Mouse (Mus musculus) MEL (cell line): ENCODE results near the gene Adprm. TPM values are rescaled to one million over a fixed set of nuclear protein-coding genes. Genes with fewer than 3 reads are reported as not detected.

Source experiments
- DNase-seq: peaks from one replicate; pipeline ENCODE4 v3.0.0; 2011; ENCODE audit warnings: low read depth, low spot score
- H3K27ac ChIP-seq: 2 replicates; pipeline ENCODE4 v1.5.1; 2012; ENCODE audit warnings: low read depth, mild to moderate bottlenecking, control low read depth, low read length, moderate library complexity; ENCODE audit not compliant: control insufficient read depth
- H3K27me3 ChIP-seq, 2 experiments: fragments of 150-350 bp in 1 of 2; sonication (generic) in 1 of 2; 2 replicates each; pipeline ENCODE4 v1.6.1; 2012; ENCODE audit warnings: low read length in 2 of 2, mild to moderate bottlenecking in 2 of 2, improper control_type of control experiment in 1 of 2, moderate library complexity in 1 of 2; ENCODE audit not compliant: insufficient read depth in 2 of 2, control insufficient read depth in 1 of 2
- H3K36me3 ChIP-seq, 2 experiments: 2 replicates each; pipeline ENCODE4 v1.6.1; 2012 to 2014; ENCODE audit warnings: low read length in 2 of 2, improper control_type of control experiment in 1 of 2, inconsistent platforms in 1 of 2, mild to moderate bottlenecking in 1 of 2; ENCODE audit not compliant: insufficient read depth in 2 of 2, control insufficient read depth in 1 of 2
- H3K4me1 ChIP-seq, 2 experiments: fragments of 150-350 bp in 1 of 2; sonication (generic) in 1 of 2; 2 replicates each; pipeline ENCODE4 v1.6.1; 2012; ENCODE audit warnings: low read length in 2 of 2, improper control_type of control experiment in 1 of 2, mild to moderate bottlenecking in 1 of 2; ENCODE audit not compliant: insufficient read depth in 2 of 2, control insufficient read depth in 1 of 2
- H3K4me3 ChIP-seq, 2 experiments: fragments of 150-350 bp in 1 of 2; sonication (generic) in 1 of 2; 2 replicates each; pipeline ENCODE4 v1.5.1; 2012; ENCODE audit warnings: low read depth in 2 of 2, low read length in 2 of 2, mild to moderate bottlenecking in 2 of 2, moderate library complexity in 2 of 2, control low read depth in 1 of 2, improper control_type of control experiment in 1 of 2; ENCODE audit not compliant: control insufficient read depth in 1 of 2, insufficient read depth in 1 of 2
- H3K79me2 ChIP-seq: 2 replicates; pipeline ENCODE4 v1.6.1; 2012; ENCODE audit warnings: mild to moderate bottlenecking, low read length, moderate library complexity; ENCODE audit not compliant: control insufficient read depth, poor library complexity, insufficient read depth
- H3K9ac ChIP-seq: 2 replicates; pipeline ENCODE4 v1.6.1; 2012; ENCODE audit warnings: low read depth, mild to moderate bottlenecking, control low read depth, low read length, moderate library complexity; ENCODE audit not compliant: control insufficient read depth, poor library complexity, severe bottlenecking
- H3K9me3 ChIP-seq: fragments of 150-350 bp; sonication (generic); replicated peaks from 2 replicates; pipeline ENCODE4 v1.6.1; 2012; ENCODE audit warnings: mild to moderate bottlenecking, low read length, improper control_type of control experiment, moderate library complexity; ENCODE audit not compliant: insufficient read depth
- BHLHE40 ChIP-seq: IDR thresholded peaks from 2 replicates; pipeline ENCODE4 v1.6.1; 2012; ENCODE audit warnings: low read depth, mild to moderate bottlenecking, inconsistent platforms, low read length, improper control_type of control experiment, borderline replicate concordance
- CHD1 ChIP-seq: IDR thresholded peaks from 2 replicates; pipeline ENCODE4 v1.6.1; 2012; ENCODE audit warnings: low read depth, mild to moderate bottlenecking, inconsistent platforms, low read length, improper control_type of control experiment
- CHD2 ChIP-seq: IDR thresholded peaks from 2 replicates; pipeline ENCODE4 v1.6.1; 2011; ENCODE audit warnings: low read length, improper control_type of control experiment
- CTCF ChIP-seq, 3 experiments: IDR thresholded peaks in 2 of 3; conservative IDR thresholded peaks in 1 of 3; 2 replicates each; pipeline ENCODE4 v1.5.1; 2011 to 2012; ENCODE audit warnings: low read length in 3 of 3, low read depth in 2 of 3, mild to moderate bottlenecking in 2 of 3, improper control_type of control experiment in 1 of 3, inconsistent platforms in 1 of 3, mixed read lengths in 1 of 3, moderate library complexity in 1 of 3; ENCODE audit not compliant: control insufficient read depth in 1 of 3, insufficient read depth in 1 of 3, poor library complexity in 1 of 3, severe bottlenecking in 1 of 3
- E2F4 ChIP-seq: IDR thresholded peaks from 2 replicates; pipeline ENCODE4 v1.6.1; 2011; ENCODE audit warnings: low read depth, low read length, improper control_type of control experiment, borderline replicate concordance
- GABPA ChIP-seq: IDR thresholded peaks from 2 replicates; pipeline ENCODE4 v1.6.1; 2012; ENCODE audit warnings: low read depth, mild to moderate bottlenecking, inconsistent platforms, low read length, improper control_type of control experiment, moderate library complexity
- HCFC1 ChIP-seq: IDR thresholded peaks from 2 replicates; pipeline ENCODE4 v1.6.1; 2012; ENCODE audit warnings: low read depth, mild to moderate bottlenecking, inconsistent platforms, low read length, improper control_type of control experiment, moderate library complexity
- KAT2A ChIP-seq: conservative IDR thresholded peaks from 2 replicates; pipeline ENCODE4 v1.6.1; 2012; ENCODE audit warnings: low read depth, low read length, improper control_type of control experiment, inconsistent platforms
- MAZ ChIP-seq: IDR thresholded peaks from 2 replicates; pipeline ENCODE4 v1.6.1; 2012; ENCODE audit warnings: low read depth, mild to moderate bottlenecking, inconsistent platforms, low read length, improper control_type of control experiment
- MEF2A ChIP-seq: IDR thresholded peaks from 2 replicates; pipeline ENCODE4 v1.6.1; 2014; ENCODE audit warnings: low read depth, mild to moderate bottlenecking, inconsistent platforms, low read length, improper control_type of control experiment; ENCODE audit not compliant: poor library complexity, insufficient replicate concordance, severe bottlenecking; ENCODE audit errors: extremely low read depth
- MYB ChIP-seq: IDR thresholded peaks from 2 replicates; pipeline ENCODE4 v1.6.1; 2011; ENCODE audit warnings: mild to moderate bottlenecking, low read depth, low read length, improper control_type of control experiment
- NRF1 ChIP-seq: IDR thresholded peaks from 2 replicates; pipeline ENCODE4 v1.6.1; 2014; ENCODE audit warnings: low read depth, mild to moderate bottlenecking, inconsistent platforms, low read length, improper control_type of control experiment, moderate library complexity; ENCODE audit not compliant: poor library complexity, insufficient read depth, severe bottlenecking
- POLR2AphosphoS2 ChIP-seq: IDR thresholded peaks from 2 replicates; pipeline ENCODE4 v1.6.1; 2011; ENCODE audit warnings: low read length, improper control_type of control experiment
- RAD21 ChIP-seq: IDR thresholded peaks from 2 replicates; pipeline ENCODE4 v1.6.1; 2011; ENCODE audit warnings: mild to moderate bottlenecking, low read depth, low read length, improper control_type of control experiment
- RCOR1 ChIP-seq: IDR thresholded peaks from 2 replicates; pipeline ENCODE4 v1.6.1; 2012; ENCODE audit warnings: low read depth, mild to moderate bottlenecking, inconsistent platforms, low read length, improper control_type of control experiment
- SIN3A ChIP-seq: IDR thresholded peaks from 2 replicates; pipeline ENCODE4 v1.6.1; 2012; ENCODE audit warnings: low read length, improper control_type of control experiment, inconsistent platforms
- SMC3 ChIP-seq: IDR thresholded peaks from 2 replicates; pipeline ENCODE4 v1.6.1; 2011; ENCODE audit warnings: low read depth, low read length, improper control_type of control experiment
- TAL1 ChIP-seq: IDR thresholded peaks from 2 replicates; pipeline ENCODE4 v1.6.1; 2012; ENCODE audit warnings: mild to moderate bottlenecking, inconsistent platforms, low read length, moderate library complexity, mixed read lengths
- TBP ChIP-seq: IDR thresholded peaks from 2 replicates; pipeline ENCODE4 v1.8.0; 2011; ENCODE audit warnings: low read depth, low read length, improper control_type of control experiment
- USF1 ChIP-seq: IDR thresholded peaks from 2 replicates; pipeline ENCODE4 v1.6.1; 2014; ENCODE audit warnings: low read depth, mild to moderate bottlenecking, inconsistent platforms, low read length, improper control_type of control experiment, moderate library complexity
- USF2 ChIP-seq, 2 experiments: IDR thresholded peaks; 2 replicates each; pipeline ENCODE4 v1.6.1; 2011 to 2012; ENCODE audit warnings: improper control_type of control experiment in 2 of 2, low read length in 2 of 2, borderline replicate concordance in 1 of 2, inconsistent platforms in 1 of 2, low read depth in 1 of 2, mild to moderate bottlenecking in 1 of 2; ENCODE audit not compliant: insufficient read depth in 1 of 2
- ZC3H11A ChIP-seq: IDR thresholded peaks from 2 replicates; pipeline ENCODE4 v1.6.1; 2012; ENCODE audit warnings: low read depth, mild to moderate bottlenecking, inconsistent platforms, low read length, improper control_type of control experiment
- ZKSCAN1 ChIP-seq: IDR thresholded peaks from 2 replicates; pipeline ENCODE4 v1.6.1; 2012; ENCODE audit warnings: low read depth, mild to moderate bottlenecking, inconsistent platforms, low read length, improper control_type of control experiment, moderate library complexity
- ZMIZ1 ChIP-seq: IDR thresholded peaks from 2 replicates; pipeline ENCODE4 v1.6.1; 2012; ENCODE audit warnings: low read depth, mild to moderate bottlenecking, inconsistent platforms, low read length, improper control_type of control experiment, moderate library complexity
- polyA plus RNA-seq, 2 experiments: library from polyadenylated mRNA; stranded (reverse) in 1 of 2; unstranded in 1 of 2; fragments of >175 nt in 1 of 2; fragments of >200 nt in 1 of 2; gene quantifications; 2 replicates each; pipeline versions ENCODE4 v1.2.1 to v1.2.4; 2012; ENCODE audit warnings: low replicate concordance in 2 of 2, low read depth in 1 of 2; ENCODE audit not compliant: insufficient read length in 2 of 2, insufficient read depth in 1 of 2, missing spikeins in 1 of 2
- total RNA-seq: library from RNA; depleted of rRNA; stranded (reverse); fragments of 300-350 nt; gene quantifications from 2 replicates; pipeline ENCODE4 v1.2.3, GENCODE M21; 2012

The Adprm gene
- total and polyA plus RNA-seq, 3 experiments = 19.7 to 531 (median 23.0) TPM

GRCm38 (mm10) chr11:67100169-67100568 is 47.8 kb upstream of the Adprm start:
- no peaks in the 10 kb centered on the region for H3K4me1 ChIP-seq
- H3K9ac ChIP-seq = no peak overlapping the region
- TF ChIP-seq CTCF (IDR thresholded peaks at IDR 0.05 in 2 of 3, conservative IDR thresholded peaks at IDR 0.05 in 1 of 3; ENCODE audit: control insufficient read depth in 1 of 3, insufficient read depth in 1 of 3, low read depth in 2 of 3, low read length in 3 of 3, poor library complexity in 1 of 3, severe bottlenecking in 1 of 3) (peak; percentile 57 to 77 (median 77)), RAD21 (peak; percentile 16), MYB (no peak), BHLHE40 (no peak), SMC3 (peak; percentile 61)
- TF ChIP-seq, all 39 proteins: peak for 3
- Histone ChIP-seq H3K79me2 (no peaks in the 10 kb centered on the region), H3K36me3 (no peaks in the 10 kb centered on the region), H3K4me3 (no peak overlapping the region), H3K27ac (no peak overlapping the region), H3K27me3 (0 out of 4 replicates have a peak, but pooled peaks cover 0 to 2% of the 10 kb centered on the region in 2 experiments), H3K9me3 (no peaks in the 10 kb centered on the region)
- DNase-seq = peak; percentile 51

GRCm38 (mm10) chr11:67099241-67099640 is 46.8 kb upstream of the Adprm start:
- H3K4me1 ChIP-seq = no peaks in the 10 kb centered on the region
- TF ChIP-seq RCOR1 (no peak), CHD1 (no peak)
- no peaks in the 10 kb centered on the region for H3K79me2 ChIP-seq
- H3K27ac ChIP-seq = no peak overlapping the region
- 0 out of 4 replicates have a peak, but pooled peaks cover 0 to 2% of the 10 kb centered on the region in 2 experiments for H3K27me3 ChIP-seq
- H3K9ac ChIP-seq = no peak overlapping the region
- DNase-seq = no peak
- no peaks in the 10 kb centered on the region for H3K9me3 ChIP-seq
- no peak overlapping the region for H3K4me3 ChIP-seq
- no peaks in the 10 kb centered on the region for H3K36me3 ChIP-seq

- no peaks in the 10 kb centered on the region for H3K36me3 ChIP-seq
- no peak overlapping the region for H3K4me3 ChIP-seq
- DNase-seq = no peak
- no peaks in the 10 kb centered on the region for H3K79me2 ChIP-seq
- H3K27ac ChIP-seq = no peak overlapping the region
- TF ChIP-seq NRF1 (no peak), GABPA (no peak), ZMIZ1 (no peak), USF2 (IDR thresholded peaks at IDR 0.05; ENCODE audit: borderline replicate concordance in 1 of 2, insufficient read depth in 1 of 2, low read depth in 1 of 2, low read length in 2 of 2) (no peak), RCOR1 (no peak), HCFC1 (no peak), TBP (no peak), SIN3A (no peak), SMC3 (no peak), MEF2A (no peak), KAT2A (no peak), CHD2 (no peak), TAL1 (no peak), ZKSCAN1 (no peak), POLR2AphosphoS2 (no peak), E2F4 (no peak), MAZ (no peak), ZC3H11A (no peak), USF1 (no peak)
- H3K9ac ChIP-seq = no peak overlapping the region
- H3K4me1 ChIP-seq = no peaks in the 10 kb centered on the region
- H3K27me3 ChIP-seq = 0 out of 4 replicates have a peak, but pooled peaks cover 0 to 2% of the 10 kb centered on the region in 2 experiments
- no peaks in the 10 kb centered on the region for H3K9me3 ChIP-seq
These were observed 46.0 kb upstream of the Adprm start for GRCm38 (mm10) chr11:67098427-67098826.
